Mouse (Mus musculus) kidney, postnatal 36 days (tissue): ENCODE measurements at regions not wholly inside any gene's neighbourhood (a gene's known extent, or its start where the extent isn't known, plus 50 kb on each side); places are given as distances from the start of the nearest gene placed in this dataset.
"Not testable (repeated sequence)": the region's sequence is repeated elsewhere in the genome, so short reads cannot be mapped to it uniquely, and the experiment has no call there.

Experiments used
- DNase-seq, 2 experiments: peaks; one replicate each; pipeline ENCODE4 v3.0.0; 2021 to 2022; ENCODE audit warnings: mixed read lengths in 2 of 2

DNA sequence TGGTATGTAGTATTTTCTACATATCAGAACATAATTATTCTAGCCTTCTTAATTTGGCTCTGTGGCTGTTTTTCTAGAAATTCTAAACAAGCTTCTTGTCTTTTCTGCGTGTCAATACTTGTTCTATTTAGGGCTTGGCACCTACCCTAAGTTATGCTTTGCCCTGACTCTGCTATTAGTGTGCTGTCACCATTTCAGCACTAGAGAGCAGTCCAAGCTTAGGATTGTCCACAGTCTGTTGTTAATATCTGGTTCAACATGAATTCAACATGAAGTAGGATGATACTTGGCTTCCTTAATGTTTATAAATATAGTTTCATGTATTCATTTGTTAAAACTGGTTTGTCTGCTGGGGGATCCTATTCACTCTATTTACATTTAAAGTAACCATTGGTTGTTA, 61.2 kb downstream of the Maged1 start:
- DNase-seq: peak in 1 of 2 experiments; percentile 4

DNA sequence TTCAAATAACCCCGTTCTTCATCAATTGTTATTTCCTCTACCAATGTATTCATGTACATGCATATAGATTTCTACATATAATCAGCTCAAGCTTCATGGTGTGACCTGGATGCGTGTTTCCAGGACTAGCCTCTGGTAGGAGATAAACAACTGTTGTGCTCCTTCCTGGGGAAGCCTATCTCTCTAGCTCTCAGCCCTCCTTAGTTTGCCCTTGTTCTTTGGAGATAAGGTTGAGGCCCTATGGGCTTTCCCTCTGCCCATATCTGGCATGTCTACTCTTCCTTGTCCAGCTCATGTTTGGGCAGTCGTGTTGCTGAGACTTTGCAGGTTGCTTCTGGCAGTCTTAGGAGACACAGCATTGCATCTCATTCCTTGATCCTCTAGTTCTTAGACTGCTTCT, 74.3 kb downstream of the Maged1 start:
- not testable (repeated sequence) for DNase-seq
